In genomic region chr2:154943101-154943500, GRCm38 (mm10) we compare ENCODE assay signal across 8 mouse cellular contexts. TPM values are rescaled to one million over a fixed set of nuclear protein-coding genes. Genes with fewer than 3 reads are reported as not detected.
DNase-seq lines count a peak whose midpoint lies in the region; ATAC-seq and TF ChIP-seq lines count a peak whose summit lies in the region.

No protein-coding gene starts in this region.

- no peaks in the 10 kb centered on the region for H3K9me3 ChIP-seq in lung, embryonic 14.5 days (ENCODE audit: low read depth, low read length)

- H3K27me3 ChIP-seq in lung, embryonic 14.5 days (ENCODE audit: insufficient read depth, low read length): no peaks in the 10 kb centered on the region

- H3K27ac ChIP-seq in lung, embryonic 14.5 days (ENCODE audit: low read depth): no peak overlapping the region

- peak; percentile 91 for TF ChIP-seq CTCF in lung, embryonic 14.5 days (IDR thresholded peaks at IDR 0.05; ENCODE audit: low read depth)

- peak overlapping the region; percentile 41 for H3K4me2 ChIP-seq in lung, embryonic 14.5 days

- DNase-seq in Muller cell, postnatal 12 days (ENCODE audit: inconsistent ontology term): peak; percentile 74
- peak; percentile 80 for DNase-seq in cerebellum, adult 8-10 months
- DNase-seq in forelimb bud, embryonic 11.5 days (ENCODE audit: low read depth, low spot score): peak; percentile 71
- DNase-seq in heart, postnatal 4 days: peak; percentile 89
- peak; percentile 59 for DNase-seq in layer of hippocampus, adult 9-10 months (ENCODE audit: low spot score)
- peak; percentile 89 for DNase-seq in lung, embryonic 14.5 days
- DNase-seq in ovary, postnatal 14 days (ENCODE audit: low spot score): peak; percentile 71
- DNase-seq in thymus, postnatal 10 days (ENCODE audit: low spot score in 2 of 2): peak; percentile 49 to 75

- ATAC-seq in lung, embryonic 14.5 days (ENCODE audit: insufficient read depth): peak; percentile 63; the same call in 1 of the 2 replicates

- H3K9ac ChIP-seq in lung, embryonic 14.5 days: no peak overlapping the region

- no peaks in the 10 kb centered on the region for H3K36me3 ChIP-seq in lung, embryonic 14.5 days (ENCODE audit: insufficient read depth)

- no peaks in the 10 kb centered on the region for H3K4me1 ChIP-seq in lung, embryonic 14.5 days (ENCODE audit: insufficient read depth)

- no peak overlapping the region for H3K4me3 ChIP-seq in lung, embryonic 14.5 days (ENCODE audit: low read depth, low read length)

- WGBS in lung, embryonic 14.5 days: 6% methylated on average over 11 of the region's 11 CpGs

RNA-seq across cellular contexts. Expression of gene Eif2s2, which starts 50.4 kb away (rescaled TPM):
- total RNA-seq in heart, postnatal 4 days (2021): 10 to 100 TPM; 84.1 to 86.4 TPM
- polyA plus RNA-seq in lung, embryonic 14.5 days (2014; fragmentation: Nextera tagmentation; extraction: Ambion mirVana): 99.7 and 110 TPM in 2 replicates
